Mouse (Mus musculus) limb, embryonic 13.5 days (tissue): Measurements from ENCODE around the gene Yipf2. TPM values are rescaled to one million over a fixed set of nuclear protein-coding genes. Genes with fewer than 3 reads are reported as not detected.
A peak's percentile ranks its signal among the peaks of the same experiment; 100 is the strongest.

Experiments used
- ATAC-seq: fragments of 200-750 bp; cut with Nextera tagmentation; 2 replicates; pipeline ENCODE4 v1.8.0; 2017; ENCODE audit warnings: low read depth, moderate number of reproducible peaks, moderate TSS enrichment; ENCODE audit not compliant: low FRiP score
- H3K27ac ChIP-seq: fragments of 300-500 bp; sonication (generic); 2 replicates; pipeline ENCODE4 v1.5.1; 2015; ENCODE audit warnings: inconsistent platforms, mild to moderate bottlenecking, moderate library complexity
- H3K27me3 ChIP-seq: fragments of 300-500 bp; sonication (generic); 2 replicates; pipeline ENCODE4 v1.6.1; 2015; ENCODE audit warnings: mild to moderate bottlenecking, inconsistent platforms
- H3K36me3 ChIP-seq: fragments of 300-500 bp; sonication (generic); 2 replicates; pipeline ENCODE4 v1.6.1; 2015; ENCODE audit warnings: inconsistent platforms, mild to moderate bottlenecking, moderate library complexity
- H3K4me1 ChIP-seq: fragments of 300-500 bp; sonication (generic); 2 replicates; pipeline ENCODE4 v1.6.1; 2015; ENCODE audit warnings: inconsistent platforms
- H3K4me2 ChIP-seq: fragments of 300-500 bp; sonication (generic); replicated peaks from 2 replicates; pipeline ENCODE4 v1.6.1; 2015; ENCODE audit warnings: inconsistent platforms, mild to moderate bottlenecking, moderate library complexity
- H3K4me3 ChIP-seq: fragments of 300-500 bp; sonication (generic); 2 replicates; pipeline ENCODE4 v1.5.1; 2015; ENCODE audit warnings: moderate library complexity, mild to moderate bottlenecking, inconsistent platforms
- H3K9ac ChIP-seq: fragments of 300-500 bp; sonication (generic); 2 replicates; pipeline ENCODE4 v1.6.1; 2015; ENCODE audit warnings: mild to moderate bottlenecking, inconsistent platforms
- H3K9me3 ChIP-seq: fragments of 300-500 bp; sonication (generic); 2 replicates; pipeline ENCODE4 v1.6.1; 2016; ENCODE audit warnings: inconsistent platforms
- WGBS: fragments of 180-500 bp; shearing (Covaris S2); methylation state at CpG from one replicate; pipeline ENCODE4 v1.1.7; 2015; 5-methylcytosine and 5-hydroxymethylcytosine counted together
- polyA plus RNA-seq: library from polyadenylated mRNA; unstranded; fragments of >200 nt; fragmentation: Nextera tagmentation; extraction: Ambion mirVana; gene quantifications from 2 replicates; pipeline ENCODE4 v1.2.1, GENCODE M21; 2015

The Yipf2 gene
- 23.9 and 27.5 TPM in 2 replicates for polyA plus RNA-seq

DNA sequence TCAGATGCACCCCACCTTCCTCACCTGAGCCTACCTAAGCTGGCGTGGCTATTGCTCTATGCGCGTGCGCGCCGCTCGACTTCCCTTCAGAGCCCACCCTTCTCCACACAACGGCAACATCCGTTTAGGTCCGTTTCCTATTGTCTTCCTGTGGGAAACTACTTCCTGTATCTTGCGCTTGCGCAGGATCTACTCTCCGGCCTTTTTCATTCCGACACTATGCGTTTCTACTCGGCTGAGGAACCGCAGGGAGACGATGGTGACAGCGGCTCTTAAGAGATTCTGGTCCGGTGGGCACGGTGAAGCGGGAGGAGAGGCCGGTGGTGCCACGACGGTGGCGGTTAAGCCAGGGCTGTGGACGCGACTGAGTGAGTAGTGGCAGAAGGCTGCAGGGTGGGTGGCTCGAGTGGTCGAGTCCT is at the start of gene Yipf2, which contains the start of gene Timm29:
Yipf2 (minus strand) TSS at position 126 of the 419 bp plus-strand sequence.
Timm29 (plus strand) TSS at position 20 of the 419 bp plus-strand sequence.
- Histone ChIP-seq H3K4me3 (peak within 1 kb of the TSS; percentile 89), H3K9me3 (no peaks in the 10 kb centered on the region), H3K27me3 (no peaks in the 10 kb centered on the region), H3K4me1 (peaks cover 29% of the 10 kb centered on the region), H3K36me3 (peaks cover 60% of the 10 kb centered on the region), H3K9ac (peak within 1 kb of the TSS; percentile 94), H3K4me2 (peak within 1 kb of the TSS; percentile 96), H3K27ac (peak within 1 kb of the TSS; percentile 76)
- under 1% methylated on average over 30 of the region's 30 CpGs for WGBS
- peak; percentile 91 for ATAC-seq

DNA sequence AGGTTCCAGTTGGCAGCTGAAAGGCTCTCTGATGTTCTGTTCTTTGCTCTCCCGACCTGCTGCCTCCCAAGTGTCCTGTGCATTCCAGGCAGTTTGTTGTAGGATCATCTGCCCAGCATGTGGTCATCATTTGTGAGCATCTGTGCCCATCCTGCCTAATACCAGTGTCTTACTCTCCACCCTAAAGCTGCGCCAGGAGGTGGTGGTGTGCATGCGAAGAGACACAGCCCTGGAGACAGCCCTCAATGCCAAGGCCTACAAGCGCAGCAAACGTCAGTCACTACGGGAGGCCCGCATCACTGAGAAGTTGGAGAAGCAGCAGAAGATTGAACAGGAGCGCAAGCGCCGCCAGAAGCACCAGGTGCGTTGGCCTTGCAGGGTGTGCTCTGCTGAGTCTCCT is 46.4 kb upstream of the Yipf2 start:
- H3K4me3 ChIP-seq: no peak overlapping the region
- peaks cover 100% of the 10 kb centered on the region for H3K36me3 ChIP-seq
- ATAC-seq: no peak
- H3K27ac ChIP-seq: no peak overlapping the region
- no peaks in the 10 kb centered on the region for H3K27me3 ChIP-seq
- peaks cover 9% of the 10 kb centered on the region for H3K4me1 ChIP-seq
- H3K9ac ChIP-seq: no peak overlapping the region
- WGBS: 93% methylated on average over 11 of the region's 11 CpGs
- H3K9me3 ChIP-seq: no peaks in the 10 kb centered on the region
- no peak overlapping the region for H3K4me2 ChIP-seq

DNA sequence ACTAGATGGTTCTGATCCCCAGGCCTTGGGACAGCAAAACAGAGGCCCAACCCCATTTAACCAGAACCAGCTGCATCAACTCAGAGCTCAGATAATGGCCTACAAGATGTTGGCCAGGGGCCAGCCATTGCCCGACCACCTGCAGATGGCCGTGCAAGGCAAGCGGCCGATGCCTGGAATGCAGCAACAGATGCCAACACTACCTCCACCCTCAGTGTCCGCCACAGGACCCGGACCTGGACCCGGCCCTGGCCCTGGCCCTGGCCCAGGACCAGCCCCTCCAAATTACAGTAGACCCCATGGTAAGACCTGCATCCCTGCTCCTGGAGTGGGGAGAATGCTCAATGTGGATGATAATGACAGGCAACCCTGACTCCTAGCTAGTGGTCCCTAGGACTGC is 43.0 kb upstream of the Yipf2 start:
- Histone ChIP-seq H3K27ac (no peak overlapping the region; the same call in 1 of the 2 replicates), H3K9me3 (no peaks in the 10 kb centered on the region), H3K4me1 (peaks cover 9% of the 10 kb centered on the region), H3K9ac (no peak overlapping the region), H3K4me3 (no peak overlapping the region), H3K4me2 (no peak overlapping the region), H3K27me3 (no peaks in the 10 kb centered on the region), H3K36me3 (peaks cover 87% of the 10 kb centered on the region)
- ATAC-seq: peak; percentile 57
- 48% methylated on average over 7 of the region's 7 CpGs for WGBS

DNA sequence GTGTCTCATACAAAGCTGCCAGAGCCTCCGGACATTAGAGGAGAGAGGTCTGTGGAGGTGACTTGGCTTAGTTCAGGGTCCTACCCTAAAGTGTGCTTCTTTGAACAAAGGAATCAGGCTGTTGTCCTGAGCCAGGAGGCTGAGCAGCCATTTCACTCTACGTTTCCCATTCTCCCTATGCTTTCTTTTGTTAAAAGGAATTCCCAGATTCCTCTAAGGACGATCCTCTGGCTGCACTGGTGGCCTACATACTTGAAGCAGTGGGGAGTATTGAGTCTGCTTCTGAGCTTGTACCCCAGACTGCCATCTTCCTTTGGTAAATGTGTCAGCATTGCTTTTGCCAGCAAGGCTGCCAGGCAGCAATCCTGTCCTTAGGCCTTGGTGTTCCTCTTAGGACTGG is 40.5 kb upstream of the Yipf2 start:
- no peaks in the 10 kb centered on the region for H3K27me3 ChIP-seq
- no peak overlapping the region for H3K27ac ChIP-seq
- no peak for ATAC-seq
- 88% methylated on average over 3 of the region's 3 CpGs for WGBS
- no peak overlapping the region for H3K4me3 ChIP-seq
- no peak overlapping the region for H3K9ac ChIP-seq
- no peak overlapping the region for H3K4me2 ChIP-seq
- H3K36me3 ChIP-seq: peaks cover 66% of the 10 kb centered on the region
- peaks cover 9% of the 10 kb centered on the region for H3K4me1 ChIP-seq
- no peaks in the 10 kb centered on the region for H3K9me3 ChIP-seq

DNA sequence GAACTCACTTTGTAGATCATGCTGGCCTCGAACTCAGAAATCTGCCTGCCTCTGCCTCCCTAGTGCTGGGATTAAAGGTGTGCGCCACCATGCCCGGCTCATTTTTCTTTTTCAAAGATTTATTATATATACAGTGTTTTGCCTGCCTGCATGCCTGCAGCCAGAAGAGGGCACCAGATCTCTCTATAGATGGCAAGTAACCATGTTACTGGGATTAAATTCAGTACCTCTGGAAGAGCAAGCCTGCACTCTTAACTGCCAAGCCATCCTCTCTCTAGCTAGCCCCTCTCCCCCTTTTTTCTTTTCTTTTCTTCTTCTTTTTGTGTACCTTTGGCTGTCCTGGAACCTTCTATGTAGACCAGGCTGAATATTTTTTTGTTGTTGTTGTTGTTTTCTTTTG is 38.0 kb upstream of the Yipf2 start:
- peaks cover 7% of the 10 kb centered on the region for H3K4me1 ChIP-seq
- H3K27ac ChIP-seq: no peak overlapping the region
- no peaks in the 10 kb centered on the region for H3K27me3 ChIP-seq
- H3K4me3 ChIP-seq: no peak overlapping the region
- 81% methylated on average over 3 of the region's 3 CpGs for WGBS
- no peak overlapping the region for H3K9ac ChIP-seq
- H3K9me3 ChIP-seq: no peaks in the 10 kb centered on the region
- no peak for ATAC-seq
- peaks cover 42% of the 10 kb centered on the region for H3K36me3 ChIP-seq
- H3K4me2 ChIP-seq: no peak overlapping the region

DNA sequence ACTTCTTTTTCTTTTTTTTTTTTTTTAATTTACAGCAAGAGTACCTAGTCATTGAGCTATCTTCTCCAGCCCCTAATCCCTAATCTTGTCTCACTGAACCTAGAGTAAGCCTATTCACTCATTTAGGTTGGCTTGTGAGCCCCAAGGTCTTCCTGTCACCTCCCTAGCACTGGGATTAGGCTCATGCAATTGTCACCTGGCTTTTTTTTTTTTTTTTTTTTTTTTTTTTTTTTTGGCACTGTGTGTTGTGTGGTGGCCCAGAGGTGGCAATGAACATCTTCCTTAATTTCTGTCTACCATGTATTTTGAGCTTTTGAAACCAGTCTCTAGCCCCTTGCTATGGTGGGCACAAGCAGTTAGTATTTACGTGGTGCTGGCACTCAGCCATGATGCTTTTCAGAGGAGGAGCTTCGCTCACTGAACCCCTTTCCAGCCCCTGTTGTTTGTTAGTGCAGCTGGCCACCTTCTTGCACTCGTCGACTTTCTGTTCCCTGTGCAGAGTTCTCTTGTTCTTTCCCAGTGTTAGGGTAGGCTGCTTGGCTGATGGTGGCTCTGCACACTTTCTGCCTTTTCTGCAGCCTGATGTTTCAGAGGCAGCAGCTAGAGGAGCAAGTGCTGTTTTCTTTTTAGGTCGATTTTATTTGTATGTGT is 34.6 kb upstream of the Yipf2 start:
- peaks cover 22% of the 10 kb centered on the region for H3K36me3 ChIP-seq
- no peaks in the 10 kb centered on the region for H3K9me3 ChIP-seq
- H3K27me3 ChIP-seq: no peaks in the 10 kb centered on the region
- ATAC-seq: no peak
- H3K4me2 ChIP-seq: no peak overlapping the region
- 76% methylated on average over 5 of the region's 5 CpGs for WGBS
- no peak overlapping the region for H3K27ac ChIP-seq
- H3K4me3 ChIP-seq: no peak overlapping the region
- H3K9ac ChIP-seq: no peak overlapping the region
- H3K4me1 ChIP-seq: no peaks in the 10 kb centered on the region

DNA sequence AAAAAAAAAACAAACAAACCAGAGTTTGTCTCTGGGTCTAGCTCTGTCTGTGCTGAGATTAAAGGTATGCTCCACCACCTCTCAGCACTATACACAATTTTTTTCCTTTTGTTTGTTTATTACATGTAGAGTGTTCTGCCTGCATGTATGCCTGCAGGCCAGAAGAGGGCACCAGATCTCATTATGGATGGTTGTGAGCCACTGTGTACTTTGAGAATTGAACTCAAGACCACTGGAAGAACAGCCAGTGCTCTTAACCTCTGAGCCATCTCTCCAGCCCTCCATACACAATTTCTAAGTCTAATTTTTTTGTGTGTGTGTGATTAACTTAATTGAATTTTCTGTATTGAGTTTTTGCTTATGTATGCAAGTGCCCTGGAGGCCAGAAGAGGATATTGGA is 33.9 kb upstream of the Yipf2 start:
- Histone ChIP-seq H3K4me3 (no peak overlapping the region), H3K4me2 (no peak overlapping the region), H3K27ac (no peak overlapping the region), H3K27me3 (no peaks in the 10 kb centered on the region), H3K9ac (no peak overlapping the region), H3K36me3 (peaks cover 22% of the 10 kb centered on the region), H3K4me1 (no peaks in the 10 kb centered on the region), H3K9me3 (no peaks in the 10 kb centered on the region)
- no peak for ATAC-seq

DNA sequence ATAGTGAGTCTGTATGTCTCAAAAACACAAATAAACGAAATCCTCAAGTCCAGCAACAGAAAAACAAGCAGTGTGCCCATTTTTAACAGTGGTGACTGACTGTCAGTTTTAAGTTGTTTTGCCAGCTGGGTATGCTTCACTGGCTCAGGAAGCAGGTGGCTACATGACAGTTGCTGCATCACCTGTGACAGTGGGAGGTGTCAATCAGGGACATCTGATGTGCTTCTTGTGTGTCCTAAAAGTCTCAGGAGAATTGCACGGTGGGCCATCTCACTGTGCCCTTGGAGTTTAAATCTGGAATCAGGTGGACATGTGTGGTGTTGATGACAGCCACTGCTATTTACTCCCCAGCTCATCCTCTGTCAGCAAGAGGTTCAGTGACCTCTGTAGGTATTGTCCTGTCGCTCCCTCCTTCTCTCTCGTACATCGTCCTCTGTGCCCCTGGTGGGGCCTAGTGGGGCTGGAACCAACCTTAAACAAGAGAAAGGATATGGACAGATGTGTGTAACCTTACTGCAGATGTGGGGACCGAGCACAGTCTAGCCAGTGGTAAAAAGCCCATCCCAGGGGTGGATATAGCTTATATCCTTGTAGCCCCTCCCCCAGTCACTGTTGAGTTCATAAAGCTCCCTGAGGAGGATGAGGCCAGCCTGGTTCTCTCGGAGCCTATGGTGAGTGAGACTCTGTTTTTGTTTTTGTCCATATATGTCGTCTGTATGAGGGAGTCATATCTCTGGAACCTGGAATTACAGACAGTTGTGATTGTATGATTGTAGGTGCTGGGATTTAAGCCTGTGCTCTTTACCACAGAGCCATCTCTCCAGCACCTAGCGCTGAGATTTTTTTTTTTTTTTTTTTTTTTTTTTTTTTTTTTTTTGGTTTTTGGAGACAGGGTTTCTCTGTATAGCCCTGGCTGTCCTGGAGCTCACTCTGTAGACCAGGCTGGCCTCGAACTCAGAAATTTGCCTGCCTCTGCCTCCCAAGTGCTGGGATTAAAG is 33.0 kb upstream of the Yipf2 start:
- no peak overlapping the region for H3K27ac ChIP-seq
- H3K4me3 ChIP-seq: no peak overlapping the region
- no peaks in the 10 kb centered on the region for H3K9me3 ChIP-seq
- peaks cover 19% of the 10 kb centered on the region for H3K36me3 ChIP-seq
- H3K9ac ChIP-seq: no peak overlapping the region
- no peaks in the 10 kb centered on the region for H3K4me1 ChIP-seq
- WGBS: 92% methylated on average over 10 of the region's 10 CpGs
- H3K4me2 ChIP-seq: no peak overlapping the region
- no peaks in the 10 kb centered on the region for H3K27me3 ChIP-seq
- ATAC-seq: no peak

DNA sequence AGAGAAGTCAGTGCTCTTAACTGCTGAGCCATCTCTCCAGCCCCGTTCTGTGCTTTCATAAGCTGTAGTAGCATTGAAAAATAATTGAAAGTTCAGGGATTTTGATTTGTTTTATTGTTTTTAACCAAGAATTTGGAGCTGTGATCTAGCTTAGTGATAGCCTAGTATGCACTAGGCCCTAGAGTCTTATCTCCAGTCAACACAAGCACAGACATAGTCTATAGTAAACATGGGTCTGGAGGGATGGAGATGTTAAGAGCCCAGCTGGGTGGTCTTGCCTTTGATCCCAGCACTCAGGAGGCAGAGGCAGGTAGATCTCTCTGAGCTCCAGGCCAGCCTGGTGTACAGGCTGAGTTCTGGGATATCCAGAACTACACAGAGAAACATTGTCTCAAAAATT is 30.0 kb upstream of the Yipf2 start:
- Histone ChIP-seq H3K27me3 (no peaks in the 10 kb centered on the region), H3K9ac (no peak overlapping the region), H3K36me3 (peaks cover 23% of the 10 kb centered on the region), H3K4me1 (peaks cover 13% of the 10 kb centered on the region), H3K9me3 (no peaks in the 10 kb centered on the region), H3K27ac (no peak overlapping the region), H3K4me3 (no peak overlapping the region), H3K4me2 (no peak overlapping the region)
- WGBS: 87% methylated on average over 1 of the region's 1 CpGs
- ATAC-seq: no peak

DNA sequence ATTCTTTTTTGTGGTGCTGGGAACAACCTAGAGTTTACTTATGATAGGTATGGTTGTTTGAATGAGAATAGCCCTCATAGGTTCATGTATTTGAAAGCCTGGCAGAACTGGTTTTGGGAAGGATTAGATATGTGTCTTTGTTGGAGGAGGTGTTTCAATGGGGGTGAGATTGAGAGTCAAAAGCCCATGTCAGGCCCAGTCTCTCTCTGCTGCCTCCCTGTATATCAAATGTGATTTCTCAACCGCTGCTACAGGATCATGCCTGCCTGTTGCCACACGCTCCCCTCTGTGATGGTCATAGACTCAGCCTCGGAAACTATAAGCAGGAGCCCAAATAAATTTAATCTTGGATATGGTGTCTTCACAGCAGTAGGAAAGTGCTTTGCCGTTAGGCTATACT is 27.6 kb upstream of the Yipf2 start:
- peaks cover 23% of the 10 kb centered on the region for H3K36me3 ChIP-seq
- peaks cover 19% of the 10 kb centered on the region for H3K4me1 ChIP-seq

DNA sequence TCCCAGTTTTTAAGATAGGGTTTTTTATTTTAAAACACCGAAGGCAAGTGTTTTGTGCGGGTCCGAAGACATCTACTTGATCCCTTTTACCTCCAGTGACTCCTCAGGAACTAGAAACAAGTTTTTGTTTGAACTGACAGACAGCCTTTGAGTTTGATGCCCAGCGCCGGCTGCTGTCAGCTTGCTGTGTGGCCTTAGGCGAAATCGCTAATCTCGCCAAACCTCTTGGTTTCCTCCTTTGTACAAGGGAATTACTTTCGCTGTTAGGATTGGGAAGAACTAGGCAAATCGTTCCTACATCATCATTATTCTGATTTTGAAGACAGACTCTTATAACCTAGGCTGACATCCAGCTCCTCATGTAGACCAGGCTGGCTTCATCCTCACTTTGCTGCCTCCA is 24.4 kb upstream of the Yipf2 start:
- H3K36me3 ChIP-seq: peaks cover 12% of the 10 kb centered on the region; the same call in 1 of the 2 replicates
- H3K4me2 ChIP-seq: peak overlapping the region; percentile 80
- no peak for ATAC-seq
- H3K4me3 ChIP-seq: peak overlapping the region; percentile 71
- no peaks in the 10 kb centered on the region for H3K9me3 ChIP-seq
- peak overlapping the region; percentile 86 for H3K9ac ChIP-seq
- peak overlapping the region; percentile 97 for H3K27ac ChIP-seq
- H3K4me1 ChIP-seq: peaks cover 24% of the 10 kb centered on the region
- WGBS: 13% methylated on average over 10 of the region's 10 CpGs
- H3K27me3 ChIP-seq: no peaks in the 10 kb centered on the region

More for the DNA sequence above, 27.6 kb upstream of the Yipf2 start:
- H3K9me3 ChIP-seq: no peaks in the 10 kb centered on the region
- ATAC-seq: no peak
- H3K9ac ChIP-seq: no peak overlapping the region
- H3K27ac ChIP-seq: no peak overlapping the region
- no peaks in the 10 kb centered on the region for H3K27me3 ChIP-seq
- 91% methylated on average over 4 of the region's 4 CpGs for WGBS
- H3K4me2 ChIP-seq: no peak overlapping the region
- H3K4me3 ChIP-seq: no peak overlapping the region

DNA sequence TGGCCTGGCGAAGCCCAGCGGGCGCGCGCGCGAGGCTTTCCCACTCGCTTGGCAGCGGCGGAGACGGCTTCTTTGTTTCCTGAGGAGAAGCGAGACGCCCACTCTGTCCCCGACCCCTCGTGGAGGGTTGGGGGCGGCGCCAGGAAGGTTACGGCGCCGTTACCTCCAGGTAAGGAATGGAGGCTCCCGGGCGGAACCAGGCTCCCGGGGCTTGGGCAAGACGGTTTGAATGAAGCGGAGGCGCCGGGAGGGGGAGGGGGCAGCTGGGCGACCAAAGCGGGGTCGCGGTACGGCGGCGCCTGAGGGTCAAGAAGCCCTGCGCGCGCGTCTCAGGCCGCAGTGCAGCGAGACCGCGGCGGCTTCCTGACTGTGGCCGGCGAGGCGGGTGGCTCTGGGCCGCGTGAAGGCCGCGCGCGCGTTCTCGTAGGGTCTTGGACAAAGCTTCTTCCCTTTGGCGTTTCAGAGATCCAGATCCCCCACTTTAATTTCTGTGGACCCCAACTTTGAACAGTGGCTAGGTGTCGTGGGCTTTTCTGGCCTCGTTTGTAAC is 23.7 kb upstream of the Yipf2 start:
- peak; percentile 80 for ATAC-seq
- Histone ChIP-seq H3K4me1 (peaks cover 24% of the 10 kb centered on the region), H3K9ac (peak overlapping the region; percentile 86), H3K9me3 (no peaks in the 10 kb centered on the region), H3K27ac (peak overlapping the region; percentile 97), H3K36me3 (peaks cover 9% of the 10 kb centered on the region; the same call in 1 of the 2 replicates), H3K4me2 (peak overlapping the region; percentile 80), H3K4me3 (peak overlapping the region; percentile 71), H3K27me3 (no peaks in the 10 kb centered on the region)
- WGBS: under 1% methylated on average over 57 of the region's 57 CpGs
